Mouse (Mus musculus) midbrain, postnatal 0 days (tissue): ENCODE measurements at regions not wholly inside any gene's neighbourhood (a gene's known extent, or its start where the extent isn't known, plus 50 kb on each side); places are given as distances from the start of the nearest gene placed in this dataset.
A peak's percentile ranks its signal among the peaks of the same experiment; 100 is the strongest.

Source experiments
- ATAC-seq: fragments of 200-750 bp; cut with Nextera tagmentation; 2 replicates; pipeline ENCODE4 v1.8.0; 2017; ENCODE audit warnings: moderate number of reproducible peaks, mild to moderate bottlenecking, moderate TSS enrichment, moderate library complexity; ENCODE audit not compliant: low FRiP score
- DNase-seq: peaks from one replicate; pipeline ENCODE4 v3.0.0-alpha.2; 2015; ENCODE audit warnings: low spot score
- H3K27ac ChIP-seq: fragments of 300-500 bp; sonication (generic); 2 replicates; pipeline ENCODE4 v1.5.1; 2014; ENCODE audit warnings: low read depth, mild to moderate bottlenecking, low read length, mixed read lengths
- H3K27me3 ChIP-seq: fragments of 300-500 bp; sonication (generic); 2 replicates; pipeline ENCODE4 v1.6.1; 2014; ENCODE audit warnings: low read length, control low read depth, mixed read lengths; ENCODE audit not compliant: insufficient read depth
- H3K36me3 ChIP-seq: fragments of 300-500 bp; sonication (generic); 2 replicates; pipeline ENCODE4 v1.6.1; 2014; ENCODE audit warnings: low read length, control low read depth, mixed read lengths; ENCODE audit not compliant: insufficient read depth
- H3K4me1 ChIP-seq: fragments of 300-500 bp; sonication (generic); 2 replicates; pipeline ENCODE4 v1.6.1; 2014; ENCODE audit warnings: mild to moderate bottlenecking, control low read depth, antibody characterized with exemption, low read length, mixed read lengths; ENCODE audit not compliant: insufficient read depth
- H3K4me2 ChIP-seq: fragments of 300-500 bp; sonication (generic); 2 replicates; pipeline ENCODE4 v1.6.1; 2014; ENCODE audit warnings: low read depth, mild to moderate bottlenecking, low read length, mixed read lengths; ENCODE audit not compliant: poor library complexity, severe bottlenecking
- H3K4me3 ChIP-seq: fragments of 300-500 bp; sonication (generic); 2 replicates; pipeline ENCODE4 v1.5.1; 2014; ENCODE audit warnings: low read depth, mild to moderate bottlenecking, low read length, moderate library complexity
- H3K9ac ChIP-seq: fragments of 300-500 bp; sonication (generic); replicated peaks from 2 replicates; pipeline ENCODE4 v1.6.1; 2014; ENCODE audit warnings: mild to moderate bottlenecking, low read length, moderate library complexity, mixed read lengths; ENCODE audit not compliant: poor library complexity, severe bottlenecking
- H3K9me3 ChIP-seq: fragments of 300-500 bp; sonication (generic); 2 replicates; pipeline ENCODE4 v1.6.1; 2016; ENCODE audit warnings: low read length, control low read depth
- CTCF ChIP-seq: IDR thresholded peaks from 2 replicates; pipeline ENCODE4 v1.5.1; 2016; ENCODE audit warnings: antibody characterized with exemption, mild to moderate bottlenecking
- WGBS: fragments of 180-500 bp; shearing (Covaris S2); extraction: QIAGEN DNeasy Blood & Tissue Kit; methylation state at CpG from one replicate; pipeline ENCODE4 v1.1.7; 2014; 5-methylcytosine and 5-hydroxymethylcytosine counted together

GRCm38 (mm10) chrX:99534922-99535321, 63.8 kb upstream of the Pja1 start:
- DNase-seq = peak; percentile 10

GRCm38 (mm10) chrX:99531154-99531553, 60.1 kb upstream of the Pja1 start:
- H3K9me3 ChIP-seq = no peaks in the 10 kb centered on the region
- ATAC-seq (no peak), DNase-seq (peak; percentile 13)
- H3K9ac ChIP-seq = no peak overlapping the region
- no peak overlapping the region for H3K4me3 ChIP-seq
- 85% methylated on average over 3 of the region's 3 CpGs for WGBS
- H3K27ac ChIP-seq = no peak overlapping the region
- no peaks in the 10 kb centered on the region for H3K4me1 ChIP-seq
- peaks cover 19% of the 10 kb centered on the region; the same call in 1 of the 2 replicates for H3K27me3 ChIP-seq
- H3K4me2 ChIP-seq = no peak overlapping the region
- no peaks in the 10 kb centered on the region for H3K36me3 ChIP-seq
- TF ChIP-seq CTCF = no peak

More at GRCm38 (mm10) chrX:99534922-99535321, 63.8 kb upstream of the Pja1 start:
- ATAC-seq = 0 out of 2 replicates have a peak, but pooled peaks have one; percentile 42
- Histone ChIP-seq H3K27me3 (peaks cover 23% of the 10 kb centered on the region; the same call in 1 of the 2 replicates), H3K4me3 (no peak overlapping the region), H3K4me2 (no peak overlapping the region), H3K9ac (no peak overlapping the region), H3K36me3 (no peaks in the 10 kb centered on the region), H3K27ac (no peak overlapping the region), H3K9me3 (no peaks in the 10 kb centered on the region), H3K4me1 (no peaks in the 10 kb centered on the region)
- no peak for TF ChIP-seq CTCF
- WGBS = 58% methylated on average over 4 of the region's 4 CpGs

GRCm38 (mm10) chrX:99530511-99530910, 59.4 kb upstream of the Pja1 start:
- H3K27ac ChIP-seq = no peak overlapping the region

GRCm38 (mm10) chrX:99523306-99523705, 52.2 kb upstream of the Pja1 start:
- ATAC-seq = no peak

More at GRCm38 (mm10) chrX:99530511-99530910, 59.4 kb upstream of the Pja1 start:
- WGBS = 73% methylated on average over 6 of the region's 7 CpGs
- no peaks in the 10 kb centered on the region for H3K36me3 ChIP-seq
- H3K27me3 ChIP-seq = peaks cover 19% of the 10 kb centered on the region; the same call in 1 of the 2 replicates
- no peak overlapping the region for H3K4me3 ChIP-seq
- H3K4me2 ChIP-seq = no peak overlapping the region
- TF ChIP-seq CTCF = no peak
- H3K9me3 ChIP-seq = no peaks in the 10 kb centered on the region
- ATAC-seq = no peak
- H3K4me1 ChIP-seq = no peaks in the 10 kb centered on the region
- H3K9ac ChIP-seq = no peak overlapping the region
- DNase-seq = no peak

GRCm38 (mm10) chrX:99522830-99523229, 51.8 kb upstream of the Pja1 start:
- Histone ChIP-seq H3K4me3 (no peak overlapping the region), H3K27ac (no peak overlapping the region), H3K9ac (no peak overlapping the region), H3K4me2 (no peak overlapping the region), H3K27me3 (peaks cover 13% of the 10 kb centered on the region), H3K9me3 (no peaks in the 10 kb centered on the region), H3K4me1 (no peaks in the 10 kb centered on the region), H3K36me3 (no peaks in the 10 kb centered on the region)
- peak; percentile 77 for DNase-seq
- ATAC-seq = peak; percentile 70; the same call in 1 of the 2 replicates
- peak; percentile 84 for TF ChIP-seq CTCF
- 17% methylated on average over 5 of the region's 5 CpGs for WGBS

More at GRCm38 (mm10) chrX:99523306-99523705, 52.2 kb upstream of the Pja1 start:
- Histone ChIP-seq H3K4me3 (no peak overlapping the region), H3K27me3 (peaks cover 12% of the 10 kb centered on the region), H3K4me1 (no peaks in the 10 kb centered on the region), H3K9ac (no peak overlapping the region), H3K36me3 (no peaks in the 10 kb centered on the region), H3K27ac (no peak overlapping the region), H3K9me3 (no peaks in the 10 kb centered on the region), H3K4me2 (no peak overlapping the region)
- DNase-seq = no peak
- WGBS = 38% methylated on average over 6 of the region's 6 CpGs
- no peak for TF ChIP-seq CTCF

- WGBS = 32% methylated on average over 11 of the region's 11 CpGs
- Histone ChIP-seq H3K27me3 (peaks cover 13% of the 10 kb centered on the region), H3K4me1 (no peaks in the 10 kb centered on the region), H3K4me2 (no peak overlapping the region), H3K36me3 (no peaks in the 10 kb centered on the region), H3K27ac (no peak overlapping the region), H3K9me3 (no peaks in the 10 kb centered on the region), H3K9ac (no peak overlapping the region), H3K4me3 (no peak overlapping the region)
- DNase-seq (no peak), ATAC-seq (peak; percentile 68; the same call in 1 of the 2 replicates)
- no peak for TF ChIP-seq CTCF
Observed at GRCm38 (mm10) chrX:99522289-99522688, 51.2 kb upstream of the Pja1 start.
